Mouse (Mus musculus) neural tube, embryonic 11.5 days (tissue): ENCODE results near the gene Kctd17. TPM values are rescaled to one million over a fixed set of nuclear protein-coding genes. Genes with fewer than 3 reads are reported as not detected.

Experiments
- ATAC-seq: fragments of 200-750 bp; cut with Nextera tagmentation; 2 replicates; pipeline ENCODE4 v1.8.0; 2017; ENCODE audit warnings: moderate number of reproducible peaks, mild to moderate bottlenecking, moderate TSS enrichment, moderate library complexity; ENCODE audit not compliant: insufficient read depth, low FRiP score, low TSS enrichment
- DNase-seq: peaks from one replicate; pipeline ENCODE4 v3.0.0-alpha.2; 2015; ENCODE audit warnings: low spot score
- H3K27ac ChIP-seq: fragments of 300-500 bp; sonication (generic); 2 replicates; pipeline ENCODE4 v1.5.1; 2014; ENCODE audit warnings: low read depth, mild to moderate bottlenecking, low read length
- H3K27me3 ChIP-seq: fragments of 300-500 bp; sonication (generic); 2 replicates; pipeline ENCODE4 v1.6.1; 2014; ENCODE audit warnings: mild to moderate bottlenecking, low read length, mixed read lengths; ENCODE audit not compliant: control insufficient read depth, insufficient read depth
- H3K36me3 ChIP-seq: fragments of 300-500 bp; sonication (generic); 2 replicates; pipeline ENCODE4 v1.6.1; 2014; ENCODE audit warnings: mild to moderate bottlenecking, low read length, moderate library complexity, mixed read lengths; ENCODE audit not compliant: control insufficient read depth, insufficient read depth
- H3K4me1 ChIP-seq: fragments of 300-500 bp; sonication (generic); 2 replicates; pipeline ENCODE4 v1.6.1; 2014; ENCODE audit warnings: low read length, mixed read lengths; ENCODE audit not compliant: control insufficient read depth, insufficient read depth
- H3K4me2 ChIP-seq: fragments of 300-500 bp; sonication (generic); 2 replicates; pipeline ENCODE4 v1.6.1; 2014; ENCODE audit warnings: low read depth, mild to moderate bottlenecking, moderate library complexity
- H3K4me3 ChIP-seq: fragments of 300-500 bp; sonication (generic); 2 replicates; pipeline ENCODE4 v1.5.1; 2014; ENCODE audit warnings: low read depth, low read length
- H3K9ac ChIP-seq: fragments of 300-500 bp; sonication (generic); 2 replicates; pipeline ENCODE4 v1.6.1; 2014; ENCODE audit warnings: mild to moderate bottlenecking, low read length
- H3K9me3 ChIP-seq: fragments of 300-500 bp; sonication (generic); 2 replicates; pipeline ENCODE4 v1.6.1; 2016; ENCODE audit warnings: low read length; ENCODE audit not compliant: control insufficient read depth
- WGBS: fragments of 180-500 bp; shearing (Covaris S2); extraction: QIAGEN DNeasy Blood & Tissue Kit; methylation state at CpG from one replicate; pipeline ENCODE4 v1.1.7; 2014; 5-methylcytosine and 5-hydroxymethylcytosine counted together
- polyA plus RNA-seq: library from polyadenylated mRNA; unstranded; fragments of >200 nt; fragmentation: Nextera tagmentation; extraction: Ambion mirVana; gene quantifications from 2 replicates; pipeline ENCODE4 v1.2.1, GENCODE M21; 2014

The Kctd17 gene
- polyA plus RNA-seq, 1 experiment from 2014 or later = 78.1 TPM

DNA sequence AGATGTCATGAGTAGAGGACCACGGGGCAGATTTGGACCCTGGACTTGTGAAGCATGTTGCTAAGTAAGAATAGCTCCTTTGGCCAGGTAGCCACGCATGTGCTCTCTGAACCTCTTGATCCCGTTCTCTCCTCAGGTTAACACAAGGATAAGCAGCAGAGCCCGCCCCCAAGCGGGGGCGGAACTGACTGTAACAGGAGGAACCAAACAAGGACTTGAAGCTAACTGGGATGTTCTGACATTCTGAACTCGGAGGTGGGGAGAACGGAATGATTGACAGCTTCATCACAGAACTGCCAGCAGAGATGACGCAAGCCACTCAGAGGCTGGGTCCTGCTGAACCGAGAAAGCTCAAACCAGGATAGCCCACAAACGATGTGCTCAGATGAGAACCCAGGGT, 3.9 kb upstream of the Kctd17 start:
- Histone ChIP-seq H3K9me3 (no peaks in the 10 kb centered on the region), H3K27me3 (no peaks in the 10 kb centered on the region), H3K36me3 (no peaks in the 10 kb centered on the region), H3K9ac (no peak overlapping the region), H3K4me1 (peaks cover 5% of the 10 kb centered on the region; the same call in 1 of the 2 replicates), H3K4me3 (no peak overlapping the region), H3K27ac (no peak overlapping the region), H3K4me2 (no peak overlapping the region)
- WGBS = 25% methylated on average over 11 of the region's 11 CpGs
- DNase-seq = no peak
- no peak for ATAC-seq

DNA sequence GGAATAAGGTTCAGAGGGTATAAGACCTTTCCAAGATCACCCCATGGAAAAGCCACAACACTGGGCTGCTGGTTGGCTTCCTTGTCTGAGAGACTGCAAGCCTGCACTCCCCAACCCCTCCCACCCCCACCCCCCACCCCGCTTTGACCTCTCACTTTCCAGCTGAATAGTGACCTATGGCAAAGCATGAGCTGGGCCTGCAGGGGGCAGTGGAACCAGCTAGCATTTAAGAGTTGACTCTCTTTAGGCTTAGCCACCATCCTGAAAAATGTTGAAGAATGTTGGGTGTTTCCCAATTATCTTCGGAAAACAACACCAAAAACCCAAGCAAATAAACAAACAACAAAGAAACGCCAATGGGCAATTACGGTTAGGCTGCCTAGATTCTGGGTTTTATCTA, 3.1 kb upstream of the Kctd17 start:
- ATAC-seq (no peak), DNase-seq (no peak)
- Histone ChIP-seq H3K4me1 (peaks cover 6% of the 10 kb centered on the region; the same call in 1 of the 2 replicates), H3K4me3 (no peak overlapping the region), H3K9ac (no peak overlapping the region), H3K27ac (no peak overlapping the region), H3K36me3 (no peaks in the 10 kb centered on the region), H3K9me3 (no peaks in the 10 kb centered on the region), H3K4me2 (no peak overlapping the region), H3K27me3 (no peaks in the 10 kb centered on the region)
- WGBS = 64% methylated on average over 4 of the region's 4 CpGs

DNA sequence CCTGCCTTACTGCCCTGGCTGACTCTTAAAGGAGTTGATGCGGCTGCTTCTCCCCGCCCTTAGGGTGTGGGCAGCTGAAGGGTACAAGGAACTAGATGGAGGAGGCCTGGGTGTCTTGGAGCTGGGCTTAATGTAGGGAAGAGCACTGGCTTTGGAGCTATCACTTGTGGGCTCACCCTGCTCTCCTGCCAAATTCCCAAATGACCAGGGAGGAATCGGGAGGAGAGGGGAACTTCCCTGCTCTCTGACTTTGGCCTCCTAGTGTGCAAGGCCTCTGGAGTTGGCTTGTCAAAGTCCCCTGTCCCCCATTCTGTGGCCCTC, 735 bp downstream of the Kctd17 start:
- Histone ChIP-seq H3K9me3 (no peaks in the 10 kb centered on the region), H3K9ac (peak overlapping the region; percentile 82), H3K4me1 (peaks cover 8% of the 10 kb centered on the region; the same call in 1 of the 2 replicates), H3K4me3 (peak overlapping the region; percentile 90), H3K4me2 (peak overlapping the region; percentile 84), H3K27ac (no peak overlapping the region), H3K36me3 (no peaks in the 10 kb centered on the region), H3K27me3 (no peaks in the 10 kb centered on the region)
- ATAC-seq = no peak; the same call in 1 of the 2 replicates
- 3% methylated on average over 3 of the region's 3 CpGs for WGBS
- no peak for DNase-seq

DNA sequence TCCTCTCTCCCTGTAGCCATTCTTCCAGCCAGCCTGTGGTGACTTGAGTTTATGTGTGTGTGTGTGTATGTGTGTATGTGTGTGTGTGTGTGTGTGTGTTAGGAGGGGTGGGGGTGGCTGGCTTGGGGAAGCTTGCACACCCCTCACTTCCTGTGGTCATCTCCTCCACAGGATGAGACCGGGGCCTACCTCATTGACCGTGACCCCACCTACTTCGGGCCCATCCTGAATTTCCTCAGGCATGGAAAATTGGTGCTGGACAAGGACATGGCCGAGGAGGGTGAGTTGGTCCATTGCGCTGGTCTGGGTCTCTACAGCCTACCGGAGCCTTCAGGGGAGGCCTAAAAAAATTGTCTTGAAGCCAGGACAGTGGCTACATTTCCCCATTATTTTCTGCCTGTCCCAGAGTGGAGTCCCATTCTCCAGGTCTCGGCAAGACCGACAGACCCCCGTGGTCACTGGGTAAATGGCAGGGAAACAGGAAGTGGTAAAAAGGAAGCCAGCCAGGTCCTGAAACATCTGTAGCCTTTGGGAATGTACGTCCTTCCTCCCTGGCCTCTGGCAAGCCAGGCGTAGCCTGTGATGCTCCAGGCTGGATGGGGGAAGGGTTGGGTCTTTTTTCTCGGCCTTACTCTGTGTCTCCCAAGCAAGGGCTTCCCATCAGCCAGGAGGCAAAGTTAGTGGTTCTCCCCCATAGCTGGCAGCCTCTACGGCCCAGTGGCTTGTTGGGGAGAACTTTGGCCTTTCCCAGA, 1.7 kb downstream of the Kctd17 start:
- Histone ChIP-seq H3K36me3 (0 out of 2 replicates have a peak, but pooled peaks cover 3% of the 10 kb centered on the region), H3K27ac (peak overlapping the region; percentile 39; the same call in 1 of the 2 replicates), H3K4me3 (no peak overlapping the region), H3K4me1 (peaks cover 12% of the 10 kb centered on the region), H3K9me3 (no peaks in the 10 kb centered on the region), H3K4me2 (peak overlapping the region; percentile 2; the same call in 1 of the 2 replicates), H3K9ac (no peak overlapping the region), H3K27me3 (no peaks in the 10 kb centered on the region)
- WGBS = 83% methylated on average over 13 of the region's 13 CpGs
- DNase-seq = no peak
- no peak for ATAC-seq

DNA sequence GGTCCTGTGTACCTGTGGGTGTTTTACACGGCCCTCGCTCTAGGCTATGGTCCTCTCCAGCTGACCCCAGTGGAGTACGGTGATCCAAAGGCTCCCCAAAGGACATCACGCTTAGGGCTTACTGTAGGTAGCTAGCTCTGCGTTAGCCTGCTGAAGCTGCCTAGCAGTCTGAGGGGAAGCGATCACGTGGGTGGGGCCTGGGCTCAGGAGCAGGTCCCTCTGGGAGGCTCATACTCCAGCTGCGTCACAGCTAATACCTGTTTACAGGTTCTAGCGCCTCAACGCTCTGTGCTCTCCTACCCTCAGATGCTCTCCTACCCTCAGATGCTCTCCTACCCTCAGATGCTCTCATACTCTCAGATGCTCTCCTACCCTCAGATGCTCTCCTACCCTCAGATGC, 2.5 kb downstream of the Kctd17 start:
- Histone ChIP-seq H3K9me3 (no peaks in the 10 kb centered on the region), H3K27me3 (no peaks in the 10 kb centered on the region), H3K4me2 (no peak overlapping the region), H3K4me3 (no peak overlapping the region), H3K9ac (no peak overlapping the region), H3K27ac (no peak overlapping the region), H3K36me3 (0 out of 2 replicates have a peak, but pooled peaks cover 3% of the 10 kb centered on the region), H3K4me1 (peaks cover 18% of the 10 kb centered on the region)
- DNase-seq (no peak), ATAC-seq (no peak)
- 89% methylated on average over 10 of the region's 10 CpGs for WGBS

DNA sequence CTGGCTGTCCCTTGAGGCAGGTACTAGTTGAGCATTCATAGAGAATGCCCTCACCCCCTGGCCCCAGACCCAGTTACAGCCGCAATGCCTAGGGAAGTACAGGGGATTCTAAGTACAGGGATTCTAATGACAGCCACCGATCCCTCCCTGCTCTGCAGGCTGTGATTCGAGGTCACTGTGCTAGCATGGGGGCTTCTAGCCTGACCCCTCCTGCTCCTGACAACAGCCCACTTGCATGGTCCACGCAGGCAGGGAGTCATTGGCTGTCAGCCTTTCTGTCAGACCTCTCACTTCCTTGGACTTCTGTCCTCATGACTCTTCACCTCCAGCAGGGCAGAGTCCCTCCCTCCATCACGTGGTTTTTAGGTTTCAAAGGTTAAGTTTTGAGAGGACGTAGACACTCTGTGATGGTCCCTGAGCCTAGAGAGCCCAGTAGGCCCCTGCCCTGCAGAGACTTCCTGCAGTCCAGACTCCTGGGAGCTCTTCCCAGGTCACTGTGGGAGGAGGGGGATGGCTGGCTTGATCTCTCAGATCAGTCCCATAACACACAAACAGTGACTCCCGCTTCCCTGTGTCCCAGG, 3.3 kb downstream of the Kctd17 start:
- no peaks in the 10 kb centered on the region for H3K9me3 ChIP-seq
- H3K4me2 ChIP-seq = no peak overlapping the region
- H3K27me3 ChIP-seq = no peaks in the 10 kb centered on the region
- H3K36me3 ChIP-seq = 0 out of 2 replicates have a peak, but pooled peaks cover 3% of the 10 kb centered on the region
- H3K4me3 ChIP-seq = no peak overlapping the region
- peaks cover 26% of the 10 kb centered on the region for H3K4me1 ChIP-seq
- H3K27ac ChIP-seq = no peak overlapping the region
- 87% methylated on average over 7 of the region's 7 CpGs for WGBS
- ATAC-seq = no peak
- no peak overlapping the region for H3K9ac ChIP-seq
- no peak for DNase-seq

DNA sequence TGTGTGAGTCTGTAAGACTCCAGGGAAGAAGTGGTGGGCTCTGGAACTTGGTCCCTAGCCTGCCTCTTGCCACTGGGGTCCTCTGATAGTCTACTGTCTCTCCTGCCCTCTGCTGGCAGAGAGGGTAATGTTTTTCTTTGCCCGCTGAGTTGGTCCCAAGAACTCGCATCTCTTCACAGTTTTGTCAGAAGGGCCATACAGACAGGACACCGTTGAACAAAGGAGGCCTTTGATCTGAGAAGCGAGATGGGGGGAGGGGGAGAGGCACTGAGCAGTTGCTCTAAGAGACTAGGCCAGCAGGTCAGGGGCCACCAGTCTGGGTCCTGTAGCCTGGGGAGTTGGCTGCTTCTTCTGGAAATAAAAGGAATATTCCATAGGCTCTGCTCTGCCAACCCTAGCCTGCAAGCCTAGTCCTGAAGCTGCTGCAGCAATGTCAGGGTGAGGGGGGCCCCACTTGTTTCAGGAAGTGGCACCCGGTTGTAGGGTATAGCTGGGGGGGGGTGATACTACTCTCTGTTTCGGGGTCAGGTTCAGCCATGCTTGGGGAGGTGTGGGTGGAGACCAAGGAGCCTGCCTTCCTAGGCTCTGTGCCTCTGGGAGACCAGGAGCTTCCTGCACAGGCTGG, 6.6 kb downstream of the Kctd17 start:
- Histone ChIP-seq H3K4me3 (no peak overlapping the region), H3K4me2 (no peak overlapping the region), H3K4me1 (peaks cover 31% of the 10 kb centered on the region), H3K9me3 (no peaks in the 10 kb centered on the region), H3K9ac (no peak overlapping the region), H3K36me3 (0 out of 2 replicates have a peak, but pooled peaks cover 3% of the 10 kb centered on the region), H3K27ac (no peak overlapping the region), H3K27me3 (no peaks in the 10 kb centered on the region)
- 24% methylated on average over 6 of the region's 6 CpGs for WGBS
- peak; percentile 70 for DNase-seq
- ATAC-seq = no peak

DNA sequence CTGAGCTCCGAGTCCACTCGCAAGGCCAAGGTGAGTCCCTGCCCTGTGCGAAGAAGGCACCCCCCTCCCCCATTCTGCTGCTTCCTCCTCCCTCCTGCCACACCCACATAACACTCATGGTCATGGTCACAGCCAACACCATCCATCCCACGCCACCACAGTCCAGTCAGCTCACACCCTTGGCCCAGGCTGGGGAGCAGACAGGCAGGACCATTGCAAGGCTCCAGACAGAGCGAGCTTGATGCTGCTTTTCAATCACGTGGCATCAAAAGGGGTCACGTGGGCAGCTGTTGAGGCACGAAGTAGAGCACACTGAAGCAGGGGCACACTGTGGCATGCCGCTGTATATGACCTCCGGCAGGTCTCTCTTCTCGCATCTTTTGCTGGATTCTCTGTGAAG, 7.3 kb downstream of the Kctd17 start:
- H3K4me1 ChIP-seq = peaks cover 31% of the 10 kb centered on the region
- H3K4me3 ChIP-seq = no peak overlapping the region
- H3K36me3 ChIP-seq = 0 out of 2 replicates have a peak, but pooled peaks cover 3% of the 10 kb centered on the region
- H3K27ac ChIP-seq = no peak overlapping the region; the same call in 1 of the 2 replicates
- ATAC-seq (peak; percentile 33; the same call in 1 of the 2 replicates), DNase-seq (no peak)
- no peaks in the 10 kb centered on the region for H3K27me3 ChIP-seq
- 84% methylated on average over 11 of the region's 11 CpGs for WGBS
- H3K4me2 ChIP-seq = no peak overlapping the region
- no peaks in the 10 kb centered on the region for H3K9me3 ChIP-seq
- H3K9ac ChIP-seq = no peak overlapping the region; the same call in 1 of the 2 replicates
